Mouse (Mus musculus) heart, adult 2 months (tissue): Measurements from ENCODE around the gene Phactr1.
A peak's percentile ranks its signal among the peaks of the same experiment; 100 is the strongest.

ENCODE experiments used
- CTCF ChIP-seq: fragments of 200-600 bp; IDR thresholded peaks from 2 replicates; pipeline ENCODE4 v1.8.1; 2022; ENCODE audit warnings: antibody characterized with exemption, mild to moderate bottlenecking, moderate library complexity
- EP300 ChIP-seq: fragments of 200-500 bp; IDR thresholded peaks from 2 replicates; pipeline ENCODE4 v1.6.1; 2011; ENCODE audit warnings: low read depth, low read length, control low read depth; ENCODE audit not compliant: insufficient read depth
- POLR2A ChIP-seq: fragments of 200-500 bp; IDR thresholded peaks from 2 replicates; pipeline ENCODE4 v1.6.1; 2011; ENCODE audit warnings: mild to moderate bottlenecking, low read depth, low read length, control low read depth; ENCODE audit not compliant: insufficient read depth

DNA sequence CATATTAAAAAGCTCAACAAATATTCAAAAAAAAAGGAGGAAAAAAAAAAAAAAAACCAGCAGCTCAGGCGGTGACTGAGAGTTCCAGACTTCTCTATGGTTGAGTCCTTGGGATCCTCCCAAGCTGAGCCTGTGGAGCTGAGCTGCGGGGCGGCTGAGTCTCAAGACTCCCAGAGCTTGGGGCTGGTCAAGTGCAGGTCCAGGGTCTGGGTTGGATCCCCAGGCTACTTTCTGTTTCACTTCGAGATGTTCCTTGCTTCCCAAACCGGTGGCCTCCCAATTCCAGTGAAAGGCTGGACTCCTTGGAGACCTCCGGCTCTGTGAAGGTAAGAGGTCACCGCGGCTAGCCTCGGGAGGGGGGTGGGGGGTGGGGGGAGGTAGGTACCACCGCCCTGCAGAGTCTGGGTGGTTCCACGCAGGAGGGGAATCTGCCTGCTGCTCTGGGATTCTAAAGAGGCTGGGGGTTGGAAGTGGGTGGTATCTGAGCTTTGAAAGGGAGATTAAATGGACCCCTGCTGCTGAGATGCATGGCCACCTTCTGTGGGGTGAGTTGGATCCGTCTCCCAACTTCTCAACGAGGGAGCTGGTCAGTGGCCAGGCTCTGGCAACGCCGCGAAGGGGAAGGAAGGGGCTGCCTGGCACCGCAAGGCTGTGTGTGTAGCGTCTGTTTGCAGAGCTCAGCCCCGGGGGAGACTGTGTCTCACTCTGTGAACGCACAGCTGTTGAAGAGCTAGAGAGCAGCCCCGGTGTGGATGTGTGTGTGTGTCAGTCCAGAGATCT is 185.9 kb downstream of the Phactr1 start:
- TF ChIP-seq CTCF (no peak), POLR2A (0 out of 2 replicates have a peak, but pooled peaks have one; percentile 22), EP300 (no peak)
